Mouse (Mus musculus) kidney, embryonic 15.5 days (tissue): Measurements from ENCODE around the gene Got1. TPM values are rescaled to one million over a fixed set of nuclear protein-coding genes. Genes with fewer than 3 reads are reported as not detected.

Source experiments
- ATAC-seq: fragments of 200-750 bp; cut with Nextera tagmentation; replicated peaks from 2 replicates; pipeline ENCODE4 v1.8.0; 2017; ENCODE audit warnings: moderate TSS enrichment; ENCODE audit not compliant: low FRiP score
- H3K27ac ChIP-seq: fragments of 300-500 bp; sonication (generic); 2 replicates; pipeline ENCODE4 v1.5.1; 2015; ENCODE audit warnings: mild to moderate bottlenecking, inconsistent platforms
- H3K27me3 ChIP-seq: fragments of 300-500 bp; sonication (generic); 2 replicates; pipeline ENCODE4 v1.6.1; 2015; ENCODE audit warnings: inconsistent platforms
- H3K36me3 ChIP-seq: fragments of 300-500 bp; sonication (generic); 2 replicates; pipeline ENCODE4 v1.6.1; 2015; ENCODE audit warnings: inconsistent platforms
- H3K4me1 ChIP-seq: fragments of 300-500 bp; sonication (generic); 2 replicates; pipeline ENCODE4 v1.6.1; 2015; ENCODE audit warnings: inconsistent platforms
- H3K4me2 ChIP-seq: fragments of 300-500 bp; sonication (generic); 2 replicates; pipeline ENCODE4 v1.6.1; 2015; ENCODE audit warnings: moderate library complexity, mild to moderate bottlenecking, inconsistent platforms
- H3K4me3 ChIP-seq: fragments of 300-500 bp; sonication (generic); replicated peaks from 2 replicates; pipeline ENCODE4 v1.5.1; 2015; ENCODE audit warnings: mild to moderate bottlenecking, inconsistent platforms
- H3K9ac ChIP-seq: fragments of 300-500 bp; sonication (generic); 2 replicates; pipeline ENCODE4 v1.6.1; 2015; ENCODE audit warnings: mild to moderate bottlenecking, inconsistent platforms
- H3K9me3 ChIP-seq: fragments of 300-500 bp; sonication (generic); replicated peaks from 2 replicates; pipeline ENCODE4 v1.6.1; 2016; ENCODE audit warnings: inconsistent platforms
- WGBS: fragments of 180-500 bp; shearing (Covaris S2); methylation state at CpG from one replicate; pipeline ENCODE4 v1.1.7; 2015; ENCODE audit warnings: mixed read lengths; 5-methylcytosine and 5-hydroxymethylcytosine counted together
- polyA plus RNA-seq: library from polyadenylated mRNA; unstranded; fragments of >200 nt; fragmentation: Nextera tagmentation; extraction: Ambion mirVana; gene quantifications from 2 replicates; pipeline ENCODE4 v1.2.1, GENCODE M21; 2015

The Got1 gene
- polyA plus RNA-seq, 1 experiment from 2014 or later, result 57.8 TPM

- Histone ChIP-seq H3K27ac (no peak overlapping the region), H3K9me3 (no peaks in the 10 kb centered on the region), H3K9ac (no peak overlapping the region), H3K36me3 (no peaks in the 10 kb centered on the region), H3K4me2 (no peak overlapping the region), H3K4me3 (no peak overlapping the region), H3K4me1 (no peaks in the 10 kb centered on the region), H3K27me3 (no peaks in the 10 kb centered on the region)
- WGBS, result 66% methylated on average over 7 of the region's 7 CpGs
- no peak for ATAC-seq
Observed at GRCm38 (mm10) chr19:43476063-43476462, 48.3 kb downstream of the Got1 start.

GRCm38 (mm10) chr19:43475642-43476041 lies 48.8 kb downstream of the Got1 start:
- ATAC-seq, result no peak
- Histone ChIP-seq H3K36me3 (no peaks in the 10 kb centered on the region), H3K9me3 (no peaks in the 10 kb centered on the region), H3K4me3 (no peak overlapping the region), H3K4me1 (no peaks in the 10 kb centered on the region), H3K27ac (no peak overlapping the region), H3K4me2 (no peak overlapping the region), H3K27me3 (no peaks in the 10 kb centered on the region), H3K9ac (no peak overlapping the region)
- WGBS, result 43% methylated on average over 2 of the region's 2 CpGs

GRCm38 (mm10) chr19:43472781-43473180 lies 51.6 kb downstream of the Got1 start:
- H3K4me3 ChIP-seq, result no peak overlapping the region
- no peaks in the 10 kb centered on the region for H3K27me3 ChIP-seq
- ATAC-seq, result no peak
- 93% methylated on average over 7 of the region's 7 CpGs for WGBS
- no peaks in the 10 kb centered on the region for H3K9me3 ChIP-seq
- no peaks in the 10 kb centered on the region for H3K36me3 ChIP-seq
- no peak overlapping the region for H3K27ac ChIP-seq
- no peaks in the 10 kb centered on the region for H3K4me1 ChIP-seq
- H3K4me2 ChIP-seq, result no peak overlapping the region
- no peak overlapping the region for H3K9ac ChIP-seq

- H3K27me3 ChIP-seq, result no peaks in the 10 kb centered on the region
- 82% methylated on average over 8 of the region's 8 CpGs for WGBS
- no peak for ATAC-seq
- no peaks in the 10 kb centered on the region for H3K36me3 ChIP-seq
- no peaks in the 10 kb centered on the region for H3K4me1 ChIP-seq
- no peak overlapping the region for H3K9ac ChIP-seq
- no peak overlapping the region for H3K27ac ChIP-seq
- H3K4me3 ChIP-seq, result no peak overlapping the region
- no peaks in the 10 kb centered on the region for H3K9me3 ChIP-seq
- H3K4me2 ChIP-seq, result no peak overlapping the region
Observed at GRCm38 (mm10) chr19:43472331-43472730, 52.1 kb downstream of the Got1 start.

GRCm38 (mm10) chr19:43469333-43469732 lies 55.1 kb downstream of the Got1 start:
- 70% methylated on average over 7 of the region's 7 CpGs for WGBS

GRCm38 (mm10) chr19:43467927-43468685 lies 56.3 kb downstream of the Got1 start:
- H3K27me3 ChIP-seq, result no peaks in the 10 kb centered on the region
- no peak for ATAC-seq
- H3K36me3 ChIP-seq, result no peaks in the 10 kb centered on the region
- H3K9ac ChIP-seq, result no peak overlapping the region
- H3K9me3 ChIP-seq, result no peaks in the 10 kb centered on the region
- no peak overlapping the region for H3K4me3 ChIP-seq
- WGBS, result 83% methylated on average over 12 of the region's 12 CpGs
- no peak overlapping the region for H3K4me2 ChIP-seq
- no peaks in the 10 kb centered on the region for H3K4me1 ChIP-seq
- H3K27ac ChIP-seq, result no peak overlapping the region

More at GRCm38 (mm10) chr19:43469333-43469732, 55.1 kb downstream of the Got1 start:
- H3K36me3 ChIP-seq, result no peaks in the 10 kb centered on the region
- no peak overlapping the region for H3K4me2 ChIP-seq
- H3K9me3 ChIP-seq, result no peaks in the 10 kb centered on the region
- no peaks in the 10 kb centered on the region for H3K4me1 ChIP-seq
- no peak overlapping the region for H3K27ac ChIP-seq
- no peak overlapping the region for H3K4me3 ChIP-seq
- ATAC-seq, result no peak
- no peak overlapping the region for H3K9ac ChIP-seq
- H3K27me3 ChIP-seq, result no peaks in the 10 kb centered on the region

- H3K4me2 ChIP-seq, result no peak overlapping the region
- H3K4me1 ChIP-seq, result no peaks in the 10 kb centered on the region
- H3K27me3 ChIP-seq, result no peaks in the 10 kb centered on the region
- no peak overlapping the region for H3K27ac ChIP-seq
- H3K4me3 ChIP-seq, result no peak overlapping the region
- no peak for ATAC-seq
- WGBS, result 92% methylated on average over 14 of the region's 14 CpGs
- no peak overlapping the region for H3K9ac ChIP-seq
- H3K36me3 ChIP-seq, result no peaks in the 10 kb centered on the region
- no peaks in the 10 kb centered on the region for H3K9me3 ChIP-seq
Observed at GRCm38 (mm10) chr19:43465601-43466255, 58.7 kb downstream of the Got1 start.

GRCm38 (mm10) chr19:43465076-43465475 lies 59.3 kb downstream of the Got1 start:
- 92% methylated on average over 11 of the region's 11 CpGs for WGBS
- Histone ChIP-seq H3K9me3 (no peaks in the 10 kb centered on the region), H3K27ac (no peak overlapping the region), H3K4me3 (no peak overlapping the region), H3K36me3 (no peaks in the 10 kb centered on the region), H3K9ac (no peak overlapping the region), H3K4me1 (no peaks in the 10 kb centered on the region), H3K4me2 (no peak overlapping the region), H3K27me3 (no peaks in the 10 kb centered on the region)
- ATAC-seq, result no peak

GRCm38 (mm10) chr19:43464294-43464687 lies 60.1 kb downstream of the Got1 start:
- no peak for ATAC-seq
- H3K9me3 ChIP-seq, result no peaks in the 10 kb centered on the region
- H3K27ac ChIP-seq, result 0 out of 2 replicates have a peak overlapping the region, but pooled peaks have one; percentile 54
- H3K27me3 ChIP-seq, result no peaks in the 10 kb centered on the region
- H3K9ac ChIP-seq, result no peak overlapping the region
- WGBS, result 77% methylated on average over 3 of the region's 3 CpGs
- no peak overlapping the region for H3K4me3 ChIP-seq
- no peaks in the 10 kb centered on the region for H3K36me3 ChIP-seq
- no peaks in the 10 kb centered on the region for H3K4me1 ChIP-seq
- no peak overlapping the region for H3K4me2 ChIP-seq

GRCm38 (mm10) chr19:43463546-43464293 lies 60.7 kb downstream of the Got1 start:
- H3K36me3 ChIP-seq, result no peaks in the 10 kb centered on the region
- H3K4me2 ChIP-seq, result no peak overlapping the region
- H3K4me3 ChIP-seq, result no peak overlapping the region
- no peaks in the 10 kb centered on the region for H3K9me3 ChIP-seq
- peak overlapping the region; percentile 63 for H3K27ac ChIP-seq
- H3K4me1 ChIP-seq, result no peaks in the 10 kb centered on the region
- ATAC-seq, result peak; percentile 94
- no peak overlapping the region for H3K9ac ChIP-seq
- WGBS, result 72% methylated on average over 7 of the region's 7 CpGs
- H3K27me3 ChIP-seq, result no peaks in the 10 kb centered on the region

- H3K9ac ChIP-seq, result no peak overlapping the region
- no peaks in the 10 kb centered on the region for H3K4me1 ChIP-seq
- no peak for ATAC-seq
- H3K27me3 ChIP-seq, result no peaks in the 10 kb centered on the region
- no peak overlapping the region for H3K4me3 ChIP-seq
- 84% methylated on average over 3 of the region's 3 CpGs for WGBS
- no peaks in the 10 kb centered on the region for H3K9me3 ChIP-seq
- H3K36me3 ChIP-seq, result no peaks in the 10 kb centered on the region
- no peak overlapping the region for H3K27ac ChIP-seq
- H3K4me2 ChIP-seq, result no peak overlapping the region
Observed at GRCm38 (mm10) chr19:43462141-43462540, 62.3 kb downstream of the Got1 start.

- Histone ChIP-seq H3K4me1 (no peaks in the 10 kb centered on the region), H3K27ac (no peak overlapping the region), H3K9me3 (no peaks in the 10 kb centered on the region), H3K4me2 (no peak overlapping the region), H3K27me3 (no peaks in the 10 kb centered on the region), H3K9ac (no peak overlapping the region), H3K36me3 (no peaks in the 10 kb centered on the region), H3K4me3 (no peak overlapping the region)
- no peak for ATAC-seq
- WGBS, result 92% methylated on average over 12 of the region's 12 CpGs
Observed at GRCm38 (mm10) chr19:43460481-43460880, 63.9 kb downstream of the Got1 start.
